Mouse (Mus musculus) liver, adult 2 months (tissue): ENCODE data around the gene Hist1h1d.

Experiments
- CTCF ChIP-seq: fragments of 200-500 bp; IDR thresholded peaks from 2 replicates; pipeline ENCODE4 v1.5.1; 2011; ENCODE audit warnings: low read depth, low read length, control low read depth
- POLR2A ChIP-seq: fragments of 200-500 bp; IDR thresholded peaks from 2 replicates; pipeline ENCODE4 v1.6.1; 2011; ENCODE audit warnings: low read length, control low read depth; ENCODE audit not compliant: insufficient read depth; ENCODE audit errors: extremely low read depth

DNA sequence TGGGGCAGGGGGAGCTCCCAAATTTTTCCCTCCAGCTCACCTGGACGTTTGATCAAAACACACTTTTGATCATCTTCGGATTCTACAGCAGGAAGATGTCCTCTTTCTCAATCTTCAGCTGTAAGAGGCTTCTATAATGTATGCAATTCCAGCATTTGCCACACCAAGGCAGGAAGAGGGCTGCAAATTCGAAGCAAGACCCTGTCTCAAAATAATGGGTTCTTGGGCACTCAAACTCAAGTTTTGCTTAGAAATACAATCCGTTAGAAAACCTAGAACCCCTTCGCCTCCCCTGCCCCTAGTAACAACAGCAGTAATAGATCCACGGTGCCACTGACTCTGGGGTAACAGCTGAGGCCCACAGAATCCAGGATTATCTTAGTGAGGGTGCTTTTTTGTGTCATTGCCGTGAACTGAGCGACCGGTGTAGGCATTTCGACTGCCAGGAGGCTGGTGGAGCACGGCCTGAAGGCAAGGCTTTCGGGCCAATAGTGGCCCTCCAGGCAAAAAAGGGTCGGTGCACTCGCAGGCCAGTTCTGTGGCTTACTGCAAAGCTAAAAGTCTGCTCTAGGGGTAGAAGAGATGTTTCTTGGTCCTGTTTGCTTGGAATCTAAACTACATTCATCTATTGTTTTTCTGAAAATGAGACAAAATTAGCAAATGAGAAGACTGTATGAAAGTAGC lies 47.3 kb upstream of the Hist1h1d start:
- TF ChIP-seq POLR2A (no peak), CTCF (no peak)
